Mouse (Mus musculus) myocyte (in vitro differentiated cells): ENCODE measurements at regions not wholly inside any gene's neighbourhood (a gene's known extent, or its start where the extent isn't known, plus 50 kb on each side); places are given as distances from the start of the nearest gene placed in this dataset.

Source experiments
- MAX ChIP-seq: IDR thresholded peaks from one replicate; pipeline ENCODE4 v1.6.1; 2011; ENCODE audit warnings: low read depth, mild to moderate bottlenecking, control low read depth
- POLR2AphosphoS2 ChIP-seq: IDR thresholded peaks from one replicate; pipeline ENCODE4 v1.6.1; 2011; ENCODE audit warnings: low read depth, control low read depth; ENCODE audit not compliant: insufficient read length

DNA sequence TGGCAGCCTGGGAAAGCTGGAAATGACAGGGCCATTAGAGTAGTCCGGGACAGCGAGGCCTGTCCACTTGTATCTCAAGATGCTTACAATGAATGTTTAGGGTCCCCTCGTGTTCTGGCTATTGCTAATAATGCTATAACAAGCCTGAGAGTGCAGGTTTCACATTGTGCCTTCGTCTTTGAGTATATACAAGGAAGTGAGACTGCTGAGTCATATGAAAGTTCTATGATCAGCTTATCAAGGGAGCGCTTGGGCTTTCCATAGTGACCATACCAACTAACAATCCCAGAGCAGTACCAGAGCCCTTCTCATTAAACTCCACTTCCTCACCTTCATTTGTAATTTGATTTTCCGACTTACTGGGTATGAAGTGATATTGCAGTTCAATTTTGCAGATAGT, 86.2 kb upstream of the Kitl start:
- TF ChIP-seq POLR2AphosphoS2 (no peak), MAX (no peak)
